Mouse (Mus musculus): Measurements from ENCODE around the gene Ddb2.

DNA sequence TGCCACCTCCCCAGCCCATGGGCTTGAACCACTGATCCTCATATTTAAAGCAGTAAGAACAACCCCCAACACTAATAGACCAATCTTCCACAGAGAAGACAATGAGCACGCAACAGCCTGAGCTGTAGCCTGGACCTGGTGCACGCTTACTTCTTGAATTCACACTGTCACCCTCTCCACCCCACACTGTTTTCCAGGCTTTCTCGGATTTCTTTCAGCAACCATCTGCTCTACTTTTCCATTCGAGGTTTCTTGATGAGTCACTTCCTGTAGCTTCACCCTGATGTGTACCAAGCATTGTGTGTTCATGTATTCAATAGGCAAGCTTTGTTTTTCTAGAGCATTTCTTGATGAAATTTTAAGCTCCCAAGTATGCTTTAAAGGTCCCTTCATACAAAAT lies 49.4 kb downstream of the Ddb2 start:
- TF ChIP-seq MYOG (IDR thresholded peaks at IDR 0.05; ENCODE audit: control insufficient read depth in 1 of 3, insufficient read depth in 1 of 3, insufficient read length in 2 of 3, low read depth in 2 of 3) (no peak), POLR2A (IDR thresholded peaks at IDR 0.05; ENCODE audit: insufficient read length, low read depth) (no peak), MYOD1 (IDR thresholded peaks at IDR 0.05; ENCODE audit: control insufficient read depth in 1 of 3, insufficient read length in 2 of 3, low read depth in 2 of 3) (peak in 1 of 3 experiments; percentile 15), REST (IDR thresholded peaks at IDR 0.05; ENCODE audit: insufficient read depth, insufficient read length) (no peak), TCF12 (IDR thresholded peaks at IDR 0.05; ENCODE audit: insufficient read depth, poor library complexity, severe bottlenecking) (no peak), MAX (IDR thresholded peaks at IDR 0.05; ENCODE audit: low read depth) (no peak), SRF (IDR thresholded peaks at IDR 0.05; ENCODE audit: control insufficient read depth, insufficient read length, low read depth) (no peak), POLR2AphosphoS2 (IDR thresholded peaks at IDR 0.05; ENCODE audit: insufficient read length, low read depth) (no peak), USF1 (IDR thresholded peaks at IDR 0.05; ENCODE audit: low read depth) (no peak), CEBPB (IDR thresholded peaks at IDR 0.05; ENCODE audit: insufficient read depth, poor library complexity, severe bottlenecking) (no peak), E2F4 (IDR thresholded peaks at IDR 0.05; ENCODE audit: insufficient read depth) (no peak), TCF3 (IDR thresholded peaks at IDR 0.05; ENCODE audit: insufficient read length, low read depth) (no peak)
